Mouse (Mus musculus) kidney, adult 18-20 months (tissue): ENCODE data around the gene Tnfrsf12a.

ENCODE experiments used
- DNase-seq: peaks from one replicate; pipeline ENCODE4 v3.0.0; 2021

The Tnfrsf12a gene

DNA sequence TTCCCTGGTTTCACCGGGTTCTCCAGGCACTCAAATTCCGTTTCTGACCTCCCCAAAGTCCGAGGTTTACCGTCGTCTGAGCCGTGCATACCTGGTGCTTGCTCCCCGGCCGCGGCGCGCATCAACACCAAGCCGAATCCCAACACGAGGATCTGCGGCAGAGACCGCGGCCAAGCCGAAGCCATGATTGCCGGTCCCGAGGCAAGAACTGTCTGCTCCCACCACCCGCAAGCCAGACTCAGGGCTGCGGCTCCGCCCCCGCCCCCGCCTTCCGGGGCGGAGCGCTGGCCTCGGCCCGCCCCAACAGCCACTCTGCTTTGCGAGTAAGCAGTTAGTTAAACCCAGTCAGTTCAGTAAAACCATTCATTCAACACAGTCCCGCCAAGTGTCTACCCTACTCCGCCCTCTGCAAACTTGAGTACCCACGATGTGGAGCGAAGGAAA lies at the start of gene Tnfrsf12a:
Gene Tnfrsf12a (minus strand): TSS at position 233 of the 444 bp plus-strand sequence.
- DNase-seq: peak; percentile 90

DNA sequence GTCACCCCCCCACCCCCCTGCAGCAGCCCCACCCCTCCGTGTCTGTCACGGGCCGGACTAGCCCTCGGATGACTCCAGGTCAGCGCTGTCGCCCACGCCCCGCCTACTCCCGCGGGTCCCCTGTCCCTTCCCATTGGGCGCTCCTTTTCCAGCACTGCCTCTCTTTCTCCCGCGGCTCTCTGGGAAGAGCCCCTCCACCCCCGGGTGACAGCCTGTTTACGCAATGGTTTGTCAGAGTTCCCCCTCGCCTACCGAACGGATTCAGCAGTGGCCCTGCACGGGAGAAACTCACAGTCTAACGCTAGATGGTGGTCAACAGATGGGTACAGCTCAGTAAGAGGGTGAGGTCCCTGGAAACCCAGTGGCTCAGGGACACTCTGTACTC lies 49.5 kb upstream of the Tnfrsf12a start:
- DNase-seq: peak; percentile 56

DNA sequence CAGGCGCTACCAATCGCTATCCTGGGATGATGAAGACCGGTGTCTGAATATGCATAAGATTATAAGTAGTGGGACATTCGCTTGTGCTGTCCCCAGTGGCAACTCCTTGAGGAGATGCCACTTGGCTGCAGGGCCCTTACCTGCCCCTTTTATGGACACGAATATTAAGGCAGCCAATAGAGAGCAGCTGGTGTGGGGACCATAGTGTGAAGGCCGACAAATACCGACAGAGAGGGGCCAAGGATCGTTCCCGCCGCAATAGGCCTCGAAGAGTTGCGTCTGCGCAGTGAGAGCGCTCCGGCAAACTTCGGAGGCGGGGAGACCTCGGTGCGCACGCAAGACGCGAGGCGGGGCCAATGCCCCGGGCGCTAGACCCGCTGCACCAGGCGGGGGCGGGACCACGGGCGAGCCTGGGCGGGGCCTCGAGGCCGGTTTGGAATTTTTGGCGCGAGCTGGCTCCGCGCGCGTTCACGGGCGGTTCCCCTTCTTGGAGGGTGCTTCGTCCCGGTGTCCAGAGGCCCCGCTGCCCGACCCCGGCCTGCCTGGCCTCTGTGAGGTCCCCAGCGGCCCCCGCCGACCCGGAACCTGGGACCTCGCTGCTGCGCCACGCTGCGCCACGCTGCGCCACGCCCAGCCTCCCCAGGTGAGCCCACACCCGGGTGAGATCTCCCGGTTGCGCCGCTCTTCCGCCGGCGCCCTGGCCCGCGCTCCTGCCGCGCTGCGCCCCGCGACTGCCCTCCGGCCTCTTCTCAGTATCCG lies 48.9 kb upstream of the Tnfrsf12a start, which contains the start of gene Pkmyt1:
Gene Pkmyt1 (plus strand): TSS at position 338 of the 759 bp plus-strand sequence.
- peak; percentile 97 for DNase-seq

DNA sequence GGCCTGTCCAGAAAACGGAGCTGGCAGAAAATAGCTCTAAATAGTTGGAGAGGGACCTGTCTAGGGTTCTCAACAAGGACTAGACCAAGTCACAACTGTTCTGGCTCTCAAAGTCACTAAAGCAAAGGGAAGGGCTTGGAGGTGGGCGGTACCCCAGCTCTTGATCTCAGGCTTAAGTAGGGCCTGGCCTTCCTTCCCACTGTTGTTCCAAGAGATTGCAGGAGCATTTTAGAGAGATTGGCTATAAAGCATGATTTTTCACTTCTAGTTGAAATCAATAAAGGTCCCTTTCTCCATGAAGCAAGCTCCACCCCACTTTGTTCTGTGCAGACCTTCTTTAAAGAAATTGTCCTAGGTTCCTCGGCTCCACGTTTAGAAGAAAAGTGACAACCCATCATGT lies 48.2 kb upstream of the Tnfrsf12a start:
- DNase-seq: no peak

DNA sequence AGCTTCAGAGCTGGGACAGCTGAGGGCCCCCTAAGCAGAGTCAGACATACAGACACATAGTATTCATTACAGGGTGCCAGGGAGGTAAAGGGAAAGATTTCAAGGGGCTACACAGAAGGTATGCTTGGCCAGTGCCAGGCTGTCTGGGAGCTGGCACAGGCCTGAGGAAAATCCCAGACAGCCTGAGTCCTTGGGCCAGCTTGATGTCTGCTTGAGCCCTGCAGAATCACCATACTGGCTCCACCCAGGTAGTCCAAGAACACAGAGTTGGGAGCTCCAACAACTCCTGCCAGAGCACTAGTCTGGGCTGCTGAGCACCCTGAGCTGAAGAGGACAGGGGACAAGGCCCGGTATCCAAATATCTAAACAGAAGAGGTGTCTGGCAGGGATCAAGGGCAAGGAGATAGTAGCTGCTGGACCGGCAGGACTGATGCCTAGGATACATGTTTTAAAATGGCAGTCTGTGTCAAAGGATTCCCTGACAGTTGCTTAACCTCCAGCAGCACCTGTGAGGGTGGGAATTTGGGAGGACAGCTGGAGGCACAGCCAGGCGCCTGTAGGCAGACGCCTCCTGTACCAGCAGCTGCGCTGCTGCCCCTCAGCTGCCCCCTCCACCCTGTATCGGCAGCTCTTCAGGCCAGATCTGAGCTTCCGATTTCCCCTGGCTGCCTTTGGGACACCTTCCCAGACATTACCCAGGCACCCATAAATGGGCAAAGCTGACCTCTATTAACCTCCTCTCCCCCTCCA lies 45.3 kb upstream of the Tnfrsf12a start, which contains the start of gene 1520401A03Rik:
Gene 1520401A03Rik (minus strand): TSS at position 408 of the 750 bp plus-strand sequence.
- no peak for DNase-seq

DNA sequence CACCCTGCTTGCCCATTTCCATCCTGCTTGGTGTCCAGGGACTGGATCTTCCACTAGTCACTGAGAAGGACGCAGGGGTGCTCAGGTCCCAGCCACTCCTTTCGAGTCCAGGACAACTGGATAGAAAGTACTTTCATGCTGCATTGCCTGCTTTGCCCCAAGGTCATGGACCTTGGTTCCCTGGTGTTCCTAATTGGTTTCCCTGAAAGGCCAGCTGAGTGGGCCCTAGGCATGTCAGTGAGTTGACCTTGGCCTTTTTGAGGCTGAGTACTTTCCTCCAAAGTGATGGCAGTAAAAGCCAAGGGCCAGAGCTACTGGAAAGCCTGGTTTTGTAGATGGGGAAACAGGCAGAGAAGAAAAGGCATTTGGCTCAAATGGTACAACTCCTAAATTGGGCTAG lies 44.6 kb upstream of the Tnfrsf12a start:
- DNase-seq: no peak

DNA sequence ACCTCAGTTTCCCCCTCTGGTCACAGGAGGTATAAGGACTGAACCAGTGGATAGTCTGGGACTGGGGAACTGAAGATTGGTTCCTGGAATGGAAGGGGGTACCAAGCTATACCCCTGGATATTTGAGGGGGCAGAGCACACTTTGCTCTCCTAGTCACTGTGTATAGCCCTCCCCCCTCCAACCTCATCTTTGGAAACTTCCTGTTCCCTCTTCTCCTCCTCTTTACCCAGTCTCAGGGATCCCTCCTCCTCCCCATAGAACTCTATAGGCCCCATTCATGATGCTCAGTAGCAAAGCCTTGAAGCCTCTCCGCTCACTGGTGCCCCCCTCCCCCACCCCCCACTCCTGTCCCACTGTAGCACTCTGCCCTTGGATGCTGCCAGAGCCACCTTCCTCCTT lies 42.2 kb upstream of the Tnfrsf12a start:
- no peak for DNase-seq

DNA sequence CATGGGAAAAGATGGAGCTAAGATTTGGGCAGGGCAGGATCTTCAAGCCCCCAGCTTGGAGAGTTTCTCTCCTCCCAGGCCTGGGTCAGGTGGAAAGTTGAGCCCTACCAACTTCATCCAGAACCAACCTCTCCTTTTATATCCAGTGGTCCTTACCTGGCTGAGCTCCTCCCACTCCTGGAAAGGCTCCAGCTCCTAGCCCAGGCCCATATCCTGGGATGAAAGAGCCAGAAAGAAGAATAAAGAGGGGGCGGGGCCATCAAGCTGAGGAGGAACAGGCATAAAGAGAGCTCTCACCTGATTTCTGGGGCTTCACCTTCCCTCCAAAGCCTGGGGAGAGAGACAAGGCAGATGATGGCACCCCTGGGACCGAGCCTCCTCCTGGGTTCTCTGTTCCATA lies 39.7 kb upstream of the Tnfrsf12a start:
- no peak for DNase-seq

DNA sequence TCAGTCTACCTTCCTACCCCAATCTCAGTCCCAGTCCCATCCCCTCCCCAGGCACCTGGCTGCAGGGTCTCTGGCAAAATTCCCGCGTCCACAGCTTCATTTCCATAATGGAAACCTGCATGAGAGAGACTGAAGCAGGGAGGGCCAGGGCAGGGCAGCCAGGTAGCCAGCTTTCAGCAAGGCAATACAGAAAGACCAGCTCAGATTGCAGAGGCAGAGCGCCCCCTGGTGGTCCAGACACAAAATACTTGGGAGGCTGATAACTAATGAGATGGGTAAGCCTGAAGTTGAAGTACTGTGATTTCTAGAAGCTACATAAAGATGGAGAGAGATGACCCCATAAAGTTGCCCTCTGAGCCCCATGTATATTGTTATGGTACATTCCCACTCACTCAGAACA lies 28.9 kb upstream of the Tnfrsf12a start:
- peak; percentile 80 for DNase-seq

DNA sequence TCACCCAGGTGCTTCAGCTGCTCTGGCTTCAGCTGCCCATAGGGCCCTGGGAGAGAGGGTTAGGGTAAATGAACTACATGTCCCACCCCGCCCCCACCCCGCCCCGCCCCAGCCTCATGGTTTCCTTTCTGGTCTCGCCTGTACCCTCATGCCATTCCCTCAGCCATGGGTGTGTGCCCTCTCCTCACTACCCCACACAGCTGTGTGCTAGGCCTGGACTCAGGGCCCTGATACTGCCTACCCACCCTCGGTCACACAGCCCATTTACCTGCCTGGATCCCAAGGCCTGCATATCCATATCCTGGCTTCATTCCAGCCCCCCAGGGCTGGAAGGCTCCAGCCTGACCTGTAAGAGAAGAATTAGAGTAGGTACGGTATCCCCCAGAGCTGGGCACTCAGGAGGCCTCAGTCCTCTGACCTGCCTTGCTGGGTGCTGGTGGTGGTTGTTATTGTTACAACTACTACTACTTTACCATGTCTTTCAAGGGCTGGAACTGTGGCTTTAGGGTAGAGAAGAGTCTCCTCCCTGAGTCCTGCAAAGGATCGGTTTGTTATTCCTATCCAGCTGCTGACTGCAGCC lies 28.3 kb upstream of the Tnfrsf12a start:
- no peak for DNase-seq

DNA sequence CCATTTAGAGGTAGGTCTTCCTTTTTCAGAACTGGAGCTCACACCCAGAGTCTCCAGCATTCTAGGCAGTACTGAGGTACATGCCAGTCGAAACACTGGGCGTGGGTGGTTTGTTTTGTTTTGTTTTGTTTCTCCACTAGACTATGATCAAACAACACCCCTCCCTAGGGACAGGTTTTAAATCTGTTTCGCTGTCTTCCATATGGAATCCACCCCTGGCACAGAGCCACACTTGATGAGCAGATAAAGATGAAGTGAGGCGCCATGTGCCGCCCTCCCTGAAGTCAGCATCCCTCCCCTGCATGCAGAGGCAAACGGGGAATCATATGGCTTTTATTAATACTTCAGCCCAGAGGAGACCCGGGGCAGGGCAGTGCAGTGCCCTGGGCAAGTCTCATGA lies 27.5 kb upstream of the Tnfrsf12a start:
- no peak for DNase-seq

DNA sequence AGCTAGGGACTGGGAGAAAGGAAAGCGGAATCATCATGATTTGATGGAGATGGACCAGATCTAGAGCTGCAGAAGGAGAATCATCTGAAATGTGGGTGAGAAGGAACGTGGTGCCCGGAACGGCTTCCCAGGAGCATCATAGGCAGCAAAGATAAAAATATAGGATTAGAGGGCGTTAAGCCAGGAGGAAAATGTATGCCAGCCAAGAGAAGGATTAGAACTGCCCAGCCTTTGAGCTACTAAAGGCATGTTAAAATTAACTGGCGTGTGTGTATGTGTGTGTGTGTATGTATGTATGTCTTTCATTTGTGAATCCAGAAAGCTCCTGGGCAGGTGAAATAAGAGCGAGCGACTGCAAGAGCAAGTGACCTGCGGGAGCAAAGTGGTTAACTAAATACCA lies 26.0 kb upstream of the Tnfrsf12a start:
- no peak for DNase-seq

DNA sequence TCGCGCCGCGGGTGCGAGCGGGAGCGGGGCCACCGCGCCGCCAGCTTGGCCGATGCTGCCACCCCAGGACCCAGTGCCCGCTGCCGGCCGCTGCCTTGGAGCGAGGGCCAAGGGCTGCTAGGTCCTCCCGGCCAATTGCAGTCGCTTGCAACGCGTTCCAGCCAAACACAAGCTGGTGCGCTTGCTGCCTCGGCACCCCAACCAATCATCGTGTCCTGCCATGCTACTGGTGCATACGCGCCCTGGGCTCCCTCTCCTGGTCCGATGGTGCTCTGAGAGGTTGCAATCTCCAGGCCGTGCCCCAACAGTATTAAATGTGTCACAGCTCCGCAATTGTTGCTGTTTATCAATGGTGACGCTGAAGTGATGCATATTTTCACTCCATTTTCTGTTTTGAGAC lies 22.8 kb upstream of the Tnfrsf12a start:
- peak; percentile 91 for DNase-seq

DNA sequence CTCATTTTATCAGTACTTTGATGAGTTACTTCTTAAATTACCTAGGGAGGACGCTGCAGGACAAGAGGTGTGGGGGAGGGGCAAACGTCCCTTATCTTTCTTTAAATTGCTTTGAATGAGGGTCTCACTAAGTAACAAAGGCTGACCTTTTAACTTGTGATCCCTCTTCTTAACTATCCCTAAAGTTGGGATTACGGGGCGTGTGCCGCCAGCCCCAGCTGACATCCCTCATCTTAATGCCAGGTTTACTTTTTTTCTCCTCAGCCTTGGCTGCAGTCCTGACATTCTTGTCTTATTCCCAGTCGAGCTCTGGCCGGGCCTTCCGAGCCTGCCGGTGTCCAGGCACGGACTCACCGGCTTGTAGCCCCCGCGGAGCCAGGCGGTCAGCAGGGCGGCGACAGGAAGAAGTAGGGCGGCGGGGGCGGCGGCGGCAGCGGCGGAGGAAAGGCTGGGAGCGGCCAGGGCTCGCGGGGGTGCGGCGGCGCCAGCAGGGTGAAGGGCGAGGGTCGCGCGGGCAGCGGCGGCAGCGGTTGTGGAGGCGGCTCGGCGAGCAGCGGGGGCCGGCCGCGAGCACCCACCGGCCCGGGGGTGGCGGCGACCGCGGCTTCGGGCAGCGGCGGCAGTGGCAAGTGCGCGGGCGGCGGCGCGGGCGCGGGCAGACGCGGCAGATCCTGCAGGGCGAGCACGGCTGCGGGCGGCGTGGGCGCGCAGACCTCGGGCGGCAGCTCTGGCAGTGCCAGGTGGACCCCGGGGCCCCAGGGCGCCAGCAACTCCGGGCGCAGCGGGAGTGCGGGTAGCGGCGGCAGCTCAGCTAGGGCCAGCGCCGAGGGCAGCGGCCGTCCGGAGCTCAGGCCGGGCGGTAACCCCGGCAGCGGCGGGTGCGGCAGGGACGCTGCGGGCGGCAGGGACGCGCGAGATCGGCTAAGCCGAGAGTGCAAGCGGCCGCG lies 22.1 kb upstream of the Tnfrsf12a start:
- DNase-seq: peak; percentile 51

DNA sequence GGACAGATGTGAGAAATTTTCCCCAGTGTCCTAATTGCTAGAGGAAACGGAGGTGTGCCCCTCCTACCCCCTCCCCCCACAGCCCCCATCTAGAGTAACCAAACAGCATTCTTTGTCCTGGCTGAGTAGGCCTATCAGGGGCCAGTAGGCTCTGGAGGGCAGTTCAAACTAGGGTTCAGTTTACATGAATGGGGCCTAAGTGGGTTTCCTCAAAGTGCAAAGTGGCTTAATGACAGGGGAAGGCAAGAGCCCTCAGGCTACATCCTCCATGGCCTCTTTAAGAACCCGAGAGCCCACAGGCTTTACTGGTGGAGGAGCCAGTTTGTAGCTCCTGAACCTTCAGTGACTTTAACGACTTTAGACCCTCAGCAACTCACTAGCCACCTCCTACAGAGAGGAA lies 18.5 kb upstream of the Tnfrsf12a start:
- no peak for DNase-seq

DNA sequence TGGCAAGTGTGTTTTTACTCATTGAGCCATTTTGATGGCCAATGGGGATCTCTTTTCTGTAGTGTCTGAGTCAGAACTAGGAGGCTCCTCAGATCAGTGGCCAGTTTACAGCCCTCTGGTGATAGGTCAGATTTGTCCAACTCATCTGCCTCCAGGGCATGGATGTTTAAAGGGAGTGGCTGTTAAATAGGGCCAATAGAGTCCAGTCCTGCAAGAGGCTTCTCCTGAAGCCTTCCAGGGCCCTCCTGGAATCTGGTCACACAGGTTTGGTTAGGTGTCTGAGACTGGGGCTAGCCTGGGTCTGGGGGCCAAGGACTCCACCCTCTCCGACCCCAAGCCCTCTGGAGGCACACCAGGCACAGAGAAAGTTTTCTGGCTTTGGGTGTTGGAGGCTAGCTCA lies 17.2 kb upstream of the Tnfrsf12a start:
- DNase-seq: no peak

DNA sequence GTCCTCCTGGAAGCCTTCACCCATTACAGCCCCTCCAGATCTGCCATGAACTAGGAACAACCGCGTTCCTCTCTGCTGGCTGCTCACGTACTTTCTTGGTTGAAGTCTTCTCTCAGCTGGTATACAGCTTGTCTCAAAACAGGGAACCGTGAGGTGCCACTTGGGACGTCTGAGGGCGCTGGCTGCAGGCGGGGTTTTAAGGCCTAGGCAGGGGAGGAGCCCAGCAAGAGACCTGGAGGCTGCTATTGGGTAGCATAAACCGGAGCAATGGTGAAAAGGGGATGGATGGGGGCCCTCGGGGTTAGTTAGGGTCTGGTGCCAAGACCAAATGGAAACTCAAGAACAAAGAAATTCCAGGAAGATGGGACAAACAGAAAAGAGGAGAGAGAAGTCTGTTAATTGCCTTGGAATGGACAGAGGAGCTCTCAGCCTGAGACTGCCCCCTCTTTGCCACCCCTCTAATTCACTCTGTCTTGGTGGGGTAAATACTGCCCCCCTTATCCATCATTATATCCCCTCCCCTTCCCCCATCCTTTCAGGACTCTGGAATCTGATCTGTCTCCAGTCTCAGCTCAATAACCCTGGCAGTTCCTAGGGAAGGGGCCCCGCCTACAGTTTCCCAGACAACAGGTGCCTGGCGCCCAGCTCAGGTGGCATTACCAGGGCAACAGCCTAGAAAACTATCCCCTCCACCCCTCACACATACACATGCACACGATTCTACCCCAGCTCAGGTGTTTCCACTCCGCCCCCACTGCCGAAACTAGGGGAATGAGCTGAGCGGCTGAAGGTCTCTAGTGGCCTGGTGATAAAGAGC lies 6.8 kb upstream of the Tnfrsf12a start, which contains the start of gene Cldn9:
Gene Cldn9 (minus strand): TSS at position 171 of the 817 bp plus-strand sequence.
- peak; percentile 7 for DNase-seq

DNA sequence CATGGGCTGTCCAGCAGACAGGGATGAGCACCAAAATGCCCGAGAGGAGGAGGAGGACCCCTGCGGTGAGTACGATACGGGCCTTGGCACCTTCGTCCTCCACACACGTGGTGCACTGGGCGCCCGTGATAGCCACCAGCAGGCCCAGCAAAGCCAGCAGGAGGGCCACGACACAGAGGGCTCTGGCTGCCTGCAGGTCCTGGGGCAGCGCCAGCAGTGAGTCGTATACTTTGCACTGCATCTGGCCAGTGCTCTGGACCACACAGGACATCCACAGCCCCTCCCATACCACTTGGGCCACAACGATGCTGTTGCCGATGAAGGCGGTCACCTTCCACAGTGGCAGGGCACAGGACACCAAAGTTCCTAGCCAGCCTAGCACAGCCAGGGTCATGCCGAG lies 6.0 kb upstream of the Tnfrsf12a start:
- no peak for DNase-seq

DNA sequence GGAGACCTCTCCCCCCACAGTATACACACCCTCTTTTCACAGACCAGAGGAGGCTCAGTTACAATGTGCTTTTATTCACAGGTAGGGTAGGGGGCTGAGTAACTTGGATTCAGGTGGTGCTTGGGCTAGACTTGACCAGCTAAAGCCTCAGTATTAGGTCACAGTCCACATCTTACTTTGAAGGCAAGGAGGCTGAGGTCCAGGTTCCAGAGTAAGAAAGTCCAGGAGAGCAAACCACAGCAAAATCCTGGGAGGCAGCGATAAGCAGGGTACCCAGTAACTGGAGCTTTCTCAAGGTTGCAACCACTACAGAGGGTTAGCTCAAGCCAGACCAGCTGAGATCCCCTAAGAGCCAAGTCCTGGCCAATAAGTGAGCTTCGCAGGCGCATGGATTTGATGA lies 5.3 kb upstream of the Tnfrsf12a start:
- DNase-seq: peak; percentile 13

DNA sequence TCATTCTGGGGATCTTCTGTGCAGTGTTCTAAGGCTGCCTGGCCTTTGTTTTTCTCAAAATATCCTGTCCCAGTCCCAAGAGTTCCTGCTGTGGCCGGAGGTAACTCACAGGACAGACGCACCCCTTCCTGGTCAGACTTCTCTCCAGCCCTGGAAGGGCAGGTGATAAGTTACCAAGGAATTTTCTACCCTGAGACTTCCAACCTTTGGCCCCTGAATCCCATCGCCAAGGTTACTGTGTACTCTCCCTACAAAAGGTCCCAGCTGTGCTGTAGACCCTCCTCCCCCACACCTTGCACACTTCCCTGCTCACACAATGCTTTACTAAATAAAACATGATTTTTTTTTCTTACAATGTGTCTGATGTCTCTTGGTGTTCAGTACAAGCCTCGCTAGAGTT lies 4.8 kb upstream of the Tnfrsf12a start:
- no peak for DNase-seq

DNA sequence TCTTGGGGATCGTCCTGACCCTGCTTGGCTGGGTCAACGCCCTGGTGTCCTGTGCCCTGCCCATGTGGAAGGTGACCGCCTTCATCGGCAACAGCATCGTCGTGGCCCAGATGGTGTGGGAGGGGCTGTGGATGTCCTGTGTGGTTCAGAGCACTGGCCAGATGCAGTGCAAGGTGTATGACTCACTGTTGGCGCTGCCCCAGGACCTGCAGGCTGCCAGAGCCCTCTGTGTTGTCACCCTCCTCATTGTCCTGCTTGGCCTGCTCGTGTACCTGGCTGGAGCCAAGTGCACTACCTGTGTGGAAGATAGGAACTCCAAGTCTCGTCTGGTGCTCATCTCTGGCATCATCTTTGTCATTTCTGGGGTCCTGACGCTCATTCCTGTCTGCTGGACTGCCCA lies 3.8 kb upstream of the Tnfrsf12a start:
- no peak for DNase-seq

DNA sequence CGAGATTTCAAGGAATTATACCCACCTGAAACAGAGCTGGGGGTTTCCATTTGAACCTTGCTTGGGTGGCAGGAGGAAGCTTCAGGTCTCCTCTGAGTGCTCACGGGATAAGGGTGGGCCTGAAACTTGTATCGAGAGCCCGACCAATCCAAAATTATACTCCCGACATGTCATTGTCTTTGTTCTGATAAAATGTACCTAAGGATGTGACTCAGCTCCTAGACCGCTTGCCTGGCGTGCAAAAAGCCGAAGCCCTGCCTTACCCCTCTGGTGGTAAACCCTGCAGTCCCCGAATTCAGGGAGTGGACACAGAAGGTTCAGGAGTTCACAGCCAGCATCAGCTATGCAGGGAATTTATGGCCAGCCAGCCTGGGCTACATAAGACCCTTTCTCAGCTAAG lies 3.1 kb upstream of the Tnfrsf12a start:
- no peak for DNase-seq
